8 mouse cellular contexts compared by ENCODE assay signal in genomic region chr11:116004186-116004823, GRCm38 (mm10). TPM values are rescaled to one million over a fixed set of nuclear protein-coding genes. Genes with fewer than 3 reads are reported as not detected.
DNase-seq lines count a peak whose midpoint lies in the region; ATAC-seq and TF ChIP-seq lines count a peak whose summit lies in the region.

No protein-coding gene starts in this region.

- 29% methylated on average over 8 of the region's 8 CpGs for WGBS in heart, embryonic 11.5 days (ENCODE audit: insufficient replicate concordance)
- WGBS in forebrain, embryonic 16.5 days = 34% methylated on average over 8 of the region's 8 CpGs
- 19% methylated on average over 8 of the region's 8 CpGs for WGBS in liver, postnatal 0 days (ENCODE audit: insufficient replicate concordance)

- no peak for TF ChIP-seq EP300 in ES-Bruce4 (IDR thresholded peaks at IDR 0.05; ENCODE audit: insufficient read depth, low read depth, low read length)
- TF ChIP-seq EP300 in liver, postnatal 0 days (IDR thresholded peaks at IDR 0.05; ENCODE audit: low read depth) = no peak

- H3K4me3 ChIP-seq in heart, embryonic 11.5 days (ENCODE audit: low read depth, low read length) = peak overlapping the region; percentile 45
- peak overlapping the region; percentile 29 for H3K4me3 ChIP-seq in ES-Bruce4 (ENCODE audit: low read depth, low read length)
- H3K4me3 ChIP-seq in forebrain, embryonic 16.5 days (replicated peaks; ENCODE audit: low read length) = peak overlapping the region; percentile 43
- H3K4me3 ChIP-seq in liver, postnatal 0 days (ENCODE audit: low read depth, low read length) = peak overlapping the region; percentile 40

- H3K4me1 ChIP-seq in heart, embryonic 11.5 days (ENCODE audit: control insufficient read depth, insufficient read depth, low read length) = peaks cover 19% of the 10 kb centered on the region
- H3K4me1 ChIP-seq in ES-Bruce4 (ENCODE audit: control insufficient read depth, insufficient read depth, low read length) = peaks cover 7% of the 10 kb centered on the region
- H3K4me1 ChIP-seq in forebrain, embryonic 16.5 days (replicated peaks; ENCODE audit: control insufficient read depth, insufficient read depth, low read length) = peaks cover 9% of the 10 kb centered on the region
- H3K4me1 ChIP-seq in liver, postnatal 0 days (ENCODE audit: insufficient read depth) = peaks cover 20% of the 10 kb centered on the region

- peak overlapping the region; percentile 78 for H3K9ac ChIP-seq in heart, embryonic 11.5 days (ENCODE audit: low read depth, low read length)
- peak overlapping the region; percentile 49 for H3K9ac ChIP-seq in ES-Bruce4 (ENCODE audit: low read depth, poor library complexity, severe bottlenecking)
- peak overlapping the region; percentile 65 for H3K9ac ChIP-seq in forebrain, embryonic 16.5 days (replicated peaks; ENCODE audit: low read depth, low read length)
- H3K9ac ChIP-seq in liver, postnatal 0 days (replicated peaks) = peak overlapping the region; percentile 65

- no peak for DNase-seq in heart, postnatal 36 days
- DNase-seq in liver, postnatal 0 days = no peak
- no peak for DNase-seq in urinary bladder, postnatal 36 days (ENCODE audit: low spot score in 2 of 2)
- DNase-seq in right cerebral cortex, postnatal 4 days = no peak
- no peak for DNase-seq in frontal cortex, postnatal 36 days (ENCODE audit: low spot score in 2 of 2)

- ATAC-seq in heart, embryonic 11.5 days (replicated peaks; ENCODE audit: insufficient number of reproducible peaks, low FRiP score, low TSS enrichment) = 0 out of 2 replicates have a peak, but pooled peaks have one; percentile 1
- ATAC-seq in forebrain, embryonic 16.5 days = no peak
- peak; percentile 1 for ATAC-seq in liver, postnatal 0 days

- no peak for TF ChIP-seq CTCF in ES-Bruce4 (IDR thresholded peaks at IDR 0.05; ENCODE audit: low read depth, low read length)
- no peak for TF ChIP-seq CTCF in liver, postnatal 0 days (IDR thresholded peaks at IDR 0.05; ENCODE audit: low read depth)

- H3K27me3 ChIP-seq in heart, embryonic 11.5 days (ENCODE audit: control insufficient read depth, insufficient read depth, low read length) = peaks cover 7% of the 10 kb centered on the region; the same call in 1 of the 2 replicates
- no peaks in the 10 kb centered on the region for H3K27me3 ChIP-seq in ES-Bruce4 (ENCODE audit: control insufficient read depth, insufficient read depth, low read length, poor library complexity, severe bottlenecking)
- H3K27me3 ChIP-seq in forebrain, embryonic 16.5 days (replicated peaks; ENCODE audit: control insufficient read depth, insufficient read depth, low read length) = no peaks in the 10 kb centered on the region
- H3K27me3 ChIP-seq in liver, postnatal 0 days (ENCODE audit: insufficient read depth, low read length) = 0 out of 2 replicates have a peak, but pooled peaks cover 4% of the 10 kb centered on the region

- intact Hi-C loops in heart, postnatal 36 days (cut with DNase I) = no loop called here

- peaks cover 9% of the 10 kb centered on the region; the same call in 1 of the 2 replicates for H3K36me3 ChIP-seq in heart, embryonic 11.5 days (ENCODE audit: control insufficient read depth, insufficient read depth, low read length)
- peaks cover 11% of the 10 kb centered on the region for H3K36me3 ChIP-seq in ES-Bruce4 (ENCODE audit: control insufficient read depth, insufficient read depth, low read length, poor library complexity, severe bottlenecking)
- no peaks in the 10 kb centered on the region for H3K36me3 ChIP-seq in forebrain, embryonic 16.5 days (ENCODE audit: control insufficient read depth, insufficient read depth)
- H3K36me3 ChIP-seq in liver, postnatal 0 days (replicated peaks; ENCODE audit: insufficient read depth, low read length) = peaks cover 14% of the 10 kb centered on the region

- no peaks in the 10 kb centered on the region for H3K9me3 ChIP-seq in heart, embryonic 11.5 days (replicated peaks; ENCODE audit: control insufficient read depth, low read length)
- no peaks in the 10 kb centered on the region for H3K9me3 ChIP-seq in ES-Bruce4 (replicated peaks; ENCODE audit: control insufficient read depth, insufficient read depth, low read length, poor library complexity, severe bottlenecking)
- H3K9me3 ChIP-seq in forebrain, embryonic 16.5 days (ENCODE audit: control insufficient read depth, low read length) = no peaks in the 10 kb centered on the region
- H3K9me3 ChIP-seq in liver, postnatal 0 days (ENCODE audit: low read length) = no peaks in the 10 kb centered on the region

- TF ChIP-seq POLR2A in ES-Bruce4 (IDR thresholded peaks at IDR 0.05; ENCODE audit: insufficient read depth, low read length) = no peak

- peak overlapping the region; percentile 85 for H3K4me2 ChIP-seq in heart, embryonic 11.5 days
- H3K4me2 ChIP-seq in forebrain, embryonic 16.5 days (ENCODE audit: low read length) = peak overlapping the region; percentile 72
- H3K4me2 ChIP-seq in liver, postnatal 0 days (ENCODE audit: low read depth, low read length) = peak overlapping the region; percentile 84

- peak overlapping the region; percentile 82 for H3K27ac ChIP-seq in heart, embryonic 11.5 days (ENCODE audit: low read depth, low read length)
- no peak overlapping the region for H3K27ac ChIP-seq in ES-Bruce4 (ENCODE audit: insufficient read depth, low read length)
- H3K27ac ChIP-seq in forebrain, embryonic 16.5 days (ENCODE audit: low read length) = no peak overlapping the region
- peak overlapping the region; percentile 90 for H3K27ac ChIP-seq in liver, postnatal 0 days (ENCODE audit: low read depth)

RNA-seq across cellular contexts. Expression of gene Galk1, which starts 8.2 kb away (rescaled TPM):
- polyA plus RNA-seq in heart, embryonic 11.5 days (2014; fragmentation: Nextera tagmentation; extraction: Ambion mirVana) = 137 and 151 TPM in 2 replicates
- total RNA-seq in heart, postnatal 36 days (2021) = 10 to 100 TPM; 12.8 to 19.3 TPM
- 96.4 and 107 TPM in 2 replicates for polyA plus RNA-seq in ES-Bruce4 (2011; ENCODE audit: insufficient read depth, insufficient read length, low read depth, missing spikeins)
- 61.3 and 64.2 TPM in 2 replicates for polyA plus RNA-seq in forebrain, embryonic 16.5 days (2015; fragmentation: Nextera tagmentation; extraction: Ambion mirVana)
- 317 and 319 TPM in 2 replicates for polyA plus RNA-seq in liver, postnatal 0 days (2015; fragmentation: Nextera tagmentation; extraction: Ambion mirVana)

RNA-seq across cellular contexts. Expression of gene H3f3b, which starts 23.5 kb away (rescaled TPM):
- 734 and 757 TPM in 2 replicates for polyA plus RNA-seq in heart, embryonic 11.5 days (2014; fragmentation: Nextera tagmentation; extraction: Ambion mirVana)
- 100 to 1,000 TPM; 136 to 158 TPM for total RNA-seq in heart, postnatal 36 days (2021)
- polyA plus RNA-seq in ES-Bruce4 (2011; ENCODE audit: insufficient read depth, insufficient read length, low read depth, missing spikeins) = 437 and 457 TPM in 2 replicates
- polyA plus RNA-seq in forebrain, embryonic 16.5 days (2015; fragmentation: Nextera tagmentation; extraction: Ambion mirVana) = 2,318 and 2,532 TPM in 2 replicates
- 647 and 656 TPM in 2 replicates for polyA plus RNA-seq in liver, postnatal 0 days (2015; fragmentation: Nextera tagmentation; extraction: Ambion mirVana)

RNA-seq across cellular contexts. Expression of gene Unk, which starts 25.8 kb away (rescaled TPM):
- polyA plus RNA-seq in heart, embryonic 11.5 days (2014; fragmentation: Nextera tagmentation; extraction: Ambion mirVana) = 18.7 and 20.0 TPM in 2 replicates
- total RNA-seq in heart, postnatal 36 days (2021) = 1 to 10 TPM; 8.0 to 8.4 TPM
- polyA plus RNA-seq in ES-Bruce4 (2011; ENCODE audit: insufficient read depth, insufficient read length, low read depth, missing spikeins) = 33.9 and 35.8 TPM in 2 replicates
- polyA plus RNA-seq in forebrain, embryonic 16.5 days (2015; fragmentation: Nextera tagmentation; extraction: Ambion mirVana) = 37.6 and 42.1 TPM in 2 replicates
- 3.9 and 5.1 TPM in 2 replicates for polyA plus RNA-seq in liver, postnatal 0 days (2015; fragmentation: Nextera tagmentation; extraction: Ambion mirVana)

RNA-seq across cellular contexts. Expression of gene Itgb4, which starts 29.8 kb away (rescaled TPM):
- 0.51 and 0.80 TPM in 2 replicates for polyA plus RNA-seq in heart, embryonic 11.5 days (2014; fragmentation: Nextera tagmentation; extraction: Ambion mirVana)
- 1 to 10 TPM; 2.6 to 3.4 TPM for total RNA-seq in heart, postnatal 36 days (2021)
- 9.3 and 11.8 TPM in 2 replicates for polyA plus RNA-seq in ES-Bruce4 (2011; ENCODE audit: insufficient read depth, insufficient read length, low read depth, missing spikeins)
- polyA plus RNA-seq in forebrain, embryonic 16.5 days (2015; fragmentation: Nextera tagmentation; extraction: Ambion mirVana) = 0.67 and 0.80 TPM in 2 replicates
- polyA plus RNA-seq in liver, postnatal 0 days (2015; fragmentation: Nextera tagmentation; extraction: Ambion mirVana) = 0.21 and 0.34 TPM in 2 replicates

Comparison
In these comparisons a context has a peak if more than half of its experiments do, and no peak if none do; other contexts are left out.
1. H3K27ac ChIP-seq: peak in heart, embryonic 11.5 days (single experiment) and liver, postnatal 0 days (single experiment); none in ES-Bruce4 (single experiment) and forebrain, embryonic 16.5 days (single experiment).
2. Peak in every context shown above with its lines, with median percentiles within 50 percentile points of each other: H3K4me2 ChIP-seq, H3K4me3 ChIP-seq and H3K9ac ChIP-seq.